Mouse (Mus musculus) erythroblast, embryonic 14.5 days (primary cell): ENCODE measurements around the gene Mns1. TPM values are rescaled to one million over a fixed set of nuclear protein-coding genes. Genes with fewer than 3 reads are reported as not detected.
A peak's percentile ranks its signal among the peaks of the same experiment; 100 is the strongest.

Experiments used
- H3K27me3 ChIP-seq: 2 replicates; pipeline ENCODE4 v1.6.1; 2012; ENCODE audit warnings: inconsistent platforms; ENCODE audit not compliant: control insufficient read depth
- H3K36me3 ChIP-seq: 2 replicates; pipeline ENCODE4 v1.6.1; 2012; ENCODE audit warnings: mild to moderate bottlenecking, inconsistent platforms; ENCODE audit not compliant: control insufficient read depth
- H3K4me1 ChIP-seq: 2 replicates; pipeline ENCODE4 v1.6.1; 2012; ENCODE audit warnings: inconsistent platforms; ENCODE audit not compliant: control insufficient read depth
- H3K4me3 ChIP-seq: replicated peaks from 2 replicates; pipeline ENCODE3; 2012; ENCODE audit warnings: moderate library complexity, mild to moderate bottlenecking, inconsistent platforms
- H3K9me3 ChIP-seq: 2 replicates; pipeline ENCODE4 v1.6.1; 2012; ENCODE audit warnings: low read length, inconsistent platforms, mixed read lengths; ENCODE audit not compliant: control insufficient read depth
- GATA1 ChIP-seq: IDR thresholded peaks from 2 replicates; pipeline ENCODE4 v1.6.1; 2012; ENCODE audit warnings: low read length, inconsistent platforms, mixed read lengths
- TAL1 ChIP-seq: IDR thresholded peaks from 3 replicates; pipeline ENCODE4 v1.6.1; 2012; ENCODE audit warnings: low read length, inconsistent platforms, mixed read lengths
- polyA plus RNA-seq: library from polyadenylated mRNA; stranded (reverse); fragments of >175 nt; gene quantifications from 2 replicates; pipeline ENCODE4 v1.2.3, GENCODE M21; 2012

The Mns1 gene
- polyA plus RNA-seq, 1 experiment, result 3.3 TPM

DNA sequence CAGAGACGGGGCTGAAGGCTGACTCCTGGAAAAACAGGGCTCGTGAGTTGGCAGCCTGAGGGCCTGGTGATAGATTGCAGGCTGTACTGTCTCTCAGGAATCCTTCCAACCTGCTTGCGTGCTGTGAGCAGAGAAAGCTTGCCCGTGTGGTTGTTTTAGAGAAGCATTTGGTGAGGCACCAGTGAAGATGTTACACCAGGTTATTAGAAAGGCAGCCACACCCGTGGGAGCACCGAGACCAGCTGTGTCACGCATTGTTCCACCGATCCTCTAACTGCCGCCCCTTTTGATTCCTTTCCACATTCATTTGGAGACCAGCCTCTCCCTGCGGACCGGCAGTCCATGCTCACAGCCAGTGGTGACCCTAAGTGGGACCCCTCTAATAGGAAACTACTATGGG lies 15.5 kb upstream of the Mns1 start:
- Histone ChIP-seq H3K9me3 (peaks cover 4% of the 10 kb centered on the region; the same call in 1 of the 2 replicates), H3K36me3 (no peaks in the 10 kb centered on the region), H3K4me1 (peaks cover 46% of the 10 kb centered on the region), H3K4me3 (no peak overlapping the region), H3K27me3 (0 out of 2 replicates have a peak, but pooled peaks cover 2% of the 10 kb centered on the region)
- TF ChIP-seq TAL1, result no peak
- no peak for TF ChIP-seq GATA1

DNA sequence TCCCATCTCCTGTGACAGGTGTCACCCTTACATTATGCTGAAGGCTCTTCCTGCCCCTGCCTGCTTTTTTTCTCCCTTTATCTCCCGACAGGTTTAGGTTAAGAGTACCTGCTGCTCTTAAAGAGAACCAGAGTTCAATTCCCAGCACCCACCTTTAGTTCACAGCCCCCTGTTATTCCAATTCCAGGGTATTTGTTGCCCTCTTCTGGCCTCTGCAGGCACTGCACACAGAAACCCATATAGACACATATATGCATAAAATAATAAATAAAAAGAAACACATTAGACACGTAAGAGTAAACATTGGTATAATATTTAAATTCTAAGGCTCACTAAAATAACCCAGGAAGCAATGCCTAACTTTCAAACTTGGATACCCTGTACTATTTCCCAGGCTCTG lies 15.1 kb upstream of the Mns1 start:
- peaks cover 4% of the 10 kb centered on the region; the same call in 1 of the 2 replicates for H3K9me3 ChIP-seq
- TF ChIP-seq GATA1, result no peak
- TF ChIP-seq TAL1, result no peak
- no peak overlapping the region for H3K4me3 ChIP-seq
- no peaks in the 10 kb centered on the region for H3K36me3 ChIP-seq
- peaks cover 45% of the 10 kb centered on the region for H3K4me1 ChIP-seq
- H3K27me3 ChIP-seq, result peaks cover 4% of the 10 kb centered on the region; the same call in 1 of the 2 replicates

DNA sequence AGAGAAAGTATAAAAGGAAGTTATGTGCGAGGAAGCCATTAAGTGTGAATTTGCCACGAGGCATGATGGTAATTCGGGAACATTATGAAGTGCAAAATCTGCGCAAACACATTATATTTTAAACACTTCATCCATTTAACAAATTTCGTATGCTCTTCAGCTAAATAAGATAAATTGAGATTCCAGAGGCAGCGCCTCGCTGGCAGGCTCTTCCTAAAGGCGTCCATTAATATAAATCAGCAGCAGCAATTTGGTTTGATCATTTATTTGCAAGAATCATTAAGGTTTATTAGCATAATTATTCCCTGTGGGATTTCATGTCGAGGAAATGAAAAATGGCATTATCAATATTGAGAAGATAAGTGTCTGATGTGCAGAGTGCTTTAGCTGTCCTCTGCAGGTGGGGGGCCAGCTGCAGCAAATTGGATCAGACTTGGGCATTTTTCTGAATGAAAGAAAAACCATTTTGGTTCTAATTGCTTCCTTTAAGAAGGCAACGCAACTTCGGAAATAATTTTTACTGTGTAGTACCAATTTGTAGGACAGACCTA lies 12.4 kb upstream of the Mns1 start:
- Histone ChIP-seq H3K27me3 (peaks cover 8% of the 10 kb centered on the region), H3K9me3 (peaks cover 4% of the 10 kb centered on the region; the same call in 1 of the 2 replicates), H3K4me1 (peaks cover 28% of the 10 kb centered on the region), H3K36me3 (no peaks in the 10 kb centered on the region), H3K4me3 (no peak overlapping the region)
- TF ChIP-seq TAL1 (no peak), GATA1 (no peak)

DNA sequence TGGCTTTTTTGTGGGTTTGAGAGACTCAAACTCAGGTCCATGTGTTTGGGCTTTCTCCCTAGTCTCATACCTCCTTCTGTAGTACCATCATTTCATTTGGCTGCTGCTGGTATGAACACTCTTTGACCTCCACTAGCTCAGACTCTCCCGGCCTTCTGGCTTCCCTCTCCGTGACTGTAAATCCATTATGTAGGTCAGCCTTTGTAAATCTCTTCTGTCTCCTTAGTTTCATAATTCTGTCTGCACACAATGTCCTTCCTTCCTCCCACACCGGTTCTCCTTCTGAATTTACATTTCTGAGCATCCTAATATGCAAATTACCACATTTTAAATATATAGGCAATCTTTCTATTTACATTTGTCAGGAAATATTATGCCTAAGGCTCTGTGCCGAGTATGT lies 9.9 kb upstream of the Mns1 start:
- H3K36me3 ChIP-seq, result no peaks in the 10 kb centered on the region
- H3K9me3 ChIP-seq, result no peaks in the 10 kb centered on the region
- TF ChIP-seq GATA1, result no peak
- no peak for TF ChIP-seq TAL1
- H3K4me3 ChIP-seq, result no peak overlapping the region
- H3K27me3 ChIP-seq, result peaks cover 8% of the 10 kb centered on the region
- peaks cover 6% of the 10 kb centered on the region for H3K4me1 ChIP-seq

DNA sequence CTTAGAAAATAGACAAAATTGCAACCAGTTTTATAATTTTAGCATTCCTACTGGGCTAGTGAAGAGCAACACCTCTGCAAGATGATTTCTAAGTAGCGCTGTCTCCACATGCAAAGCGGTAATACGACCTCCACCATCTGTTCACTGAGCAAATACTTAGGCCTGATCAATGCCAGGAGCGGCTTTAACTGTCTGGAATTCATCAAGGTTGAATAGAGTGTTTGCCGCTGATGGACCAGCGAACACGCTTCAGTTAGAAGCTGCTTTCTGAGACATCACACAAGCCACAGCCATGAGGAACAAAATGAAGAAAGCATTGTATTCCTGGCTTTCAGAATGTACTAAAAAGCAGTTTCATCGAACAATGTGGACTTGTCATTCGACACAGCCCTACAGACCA lies 2.9 kb upstream of the Mns1 start:
- peaks cover 38% of the 10 kb centered on the region for H3K4me1 ChIP-seq
- no peaks in the 10 kb centered on the region; the same call in 1 of the 2 replicates for H3K36me3 ChIP-seq
- H3K27me3 ChIP-seq, result no peaks in the 10 kb centered on the region
- no peaks in the 10 kb centered on the region for H3K9me3 ChIP-seq
- TF ChIP-seq GATA1, result no peak
- no peak for TF ChIP-seq TAL1
- H3K4me3 ChIP-seq, result peak overlapping the region; percentile 54

DNA sequence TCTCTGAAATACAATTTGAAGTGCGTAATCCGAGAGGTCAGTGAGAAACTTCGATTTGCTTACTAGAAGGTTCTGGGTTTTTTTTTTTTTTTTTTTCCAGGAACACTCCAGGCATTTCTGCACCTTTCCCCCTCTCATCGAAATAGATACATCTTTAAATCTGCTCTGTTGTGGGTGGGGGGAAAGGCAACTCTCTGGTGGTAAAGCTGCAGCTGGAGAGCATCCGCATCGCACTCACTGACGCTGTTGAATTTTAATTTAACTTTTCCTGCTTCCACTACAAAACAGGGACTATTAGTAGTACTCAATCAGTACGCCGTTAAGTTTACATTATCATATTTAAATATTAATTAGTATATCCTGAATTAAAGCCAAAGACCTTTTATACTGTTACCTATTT lies 938 bp downstream of the Mns1 start:
- Histone ChIP-seq H3K36me3 (peaks cover 31% of the 10 kb centered on the region), H3K9me3 (peaks cover 3% of the 10 kb centered on the region; the same call in 1 of the 2 replicates), H3K27me3 (no peaks in the 10 kb centered on the region), H3K4me3 (peak overlapping the region; percentile 83), H3K4me1 (peaks cover 76% of the 10 kb centered on the region)
- no peak for TF ChIP-seq TAL1
- no peak for TF ChIP-seq GATA1

DNA sequence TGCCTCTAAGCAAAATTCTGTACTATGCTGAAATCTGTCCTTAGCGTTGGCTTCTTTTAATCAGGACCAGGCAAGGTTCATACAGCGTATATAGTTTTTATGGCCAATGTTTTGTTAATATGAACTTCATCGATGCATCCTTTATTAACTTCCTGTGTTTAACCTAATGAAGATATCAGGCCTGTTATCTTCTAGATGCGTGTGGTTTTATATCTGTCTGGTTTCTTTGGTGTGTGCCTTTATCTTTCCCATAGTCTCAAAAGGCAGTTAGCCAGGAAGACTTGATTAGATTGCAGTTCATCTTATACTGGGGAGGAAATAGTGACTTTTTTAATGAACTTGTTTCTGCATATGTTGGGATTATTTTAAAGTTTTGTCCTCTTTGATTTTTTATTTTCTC lies 2.5 kb downstream of the Mns1 start:
- H3K27me3 ChIP-seq, result no peaks in the 10 kb centered on the region
- peaks cover 3% of the 10 kb centered on the region; the same call in 1 of the 2 replicates for H3K9me3 ChIP-seq
- H3K4me1 ChIP-seq, result peaks cover 72% of the 10 kb centered on the region
- H3K36me3 ChIP-seq, result peaks cover 46% of the 10 kb centered on the region
- peak overlapping the region; percentile 83 for H3K4me3 ChIP-seq
- TF ChIP-seq TAL1 (no peak), GATA1 (no peak)

DNA sequence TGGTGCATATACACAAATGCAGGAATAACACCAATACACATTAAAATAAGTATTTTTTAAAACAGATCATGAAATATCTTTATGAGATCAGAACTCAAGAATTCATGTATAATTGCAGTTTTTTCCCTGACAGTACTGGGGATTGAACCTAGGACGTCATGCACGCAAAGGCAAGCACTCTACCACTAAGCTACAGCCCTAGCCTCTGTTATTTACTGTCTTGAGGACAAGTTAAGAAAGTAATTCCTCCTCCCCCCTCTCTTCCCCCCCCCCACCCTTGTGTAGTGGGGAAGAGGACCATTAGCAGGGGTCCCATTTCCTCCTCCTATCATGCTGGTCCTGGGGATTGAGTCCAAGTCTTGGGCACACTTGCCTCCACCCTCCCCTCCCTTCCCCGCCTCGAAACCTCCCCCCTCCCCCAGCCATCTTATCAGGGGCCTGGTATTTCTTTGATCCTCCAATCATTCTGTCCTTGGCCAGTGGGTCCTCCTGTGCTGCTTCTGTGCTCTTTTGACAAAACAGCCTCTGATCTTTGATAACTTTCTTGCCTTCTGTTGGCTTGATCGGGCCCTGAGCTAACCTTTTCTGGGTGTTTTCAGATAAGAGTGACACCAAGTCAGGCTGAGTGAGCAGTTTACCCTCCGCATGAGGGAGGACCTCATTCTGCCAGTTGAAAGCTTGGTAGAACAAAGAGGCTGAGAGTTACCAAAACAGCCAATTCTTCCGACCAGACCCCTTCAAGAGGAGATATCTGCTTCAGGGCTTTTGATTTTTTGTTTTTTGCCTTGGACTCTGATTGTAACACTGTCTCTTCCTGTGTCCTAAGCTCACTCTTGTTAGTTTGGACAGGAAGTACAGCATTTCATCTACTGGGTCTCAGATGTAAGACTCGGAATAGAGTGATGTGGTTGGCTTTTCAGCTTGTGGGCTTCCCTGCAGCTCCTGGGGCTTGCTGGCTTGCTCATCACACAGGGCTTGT lies 3.4 kb downstream of the Mns1 start:
- TF ChIP-seq GATA1 (peak; percentile 48; the same call in 1 of the 2 replicates), TAL1 (no peak; the same call in 2 of the 3 replicates)
- peaks cover 55% of the 10 kb centered on the region for H3K36me3 ChIP-seq
- no peaks in the 10 kb centered on the region for H3K27me3 ChIP-seq
- H3K4me1 ChIP-seq, result peaks cover 67% of the 10 kb centered on the region
- peaks cover 3% of the 10 kb centered on the region; the same call in 1 of the 2 replicates for H3K9me3 ChIP-seq
- peak overlapping the region; percentile 83 for H3K4me3 ChIP-seq

DNA sequence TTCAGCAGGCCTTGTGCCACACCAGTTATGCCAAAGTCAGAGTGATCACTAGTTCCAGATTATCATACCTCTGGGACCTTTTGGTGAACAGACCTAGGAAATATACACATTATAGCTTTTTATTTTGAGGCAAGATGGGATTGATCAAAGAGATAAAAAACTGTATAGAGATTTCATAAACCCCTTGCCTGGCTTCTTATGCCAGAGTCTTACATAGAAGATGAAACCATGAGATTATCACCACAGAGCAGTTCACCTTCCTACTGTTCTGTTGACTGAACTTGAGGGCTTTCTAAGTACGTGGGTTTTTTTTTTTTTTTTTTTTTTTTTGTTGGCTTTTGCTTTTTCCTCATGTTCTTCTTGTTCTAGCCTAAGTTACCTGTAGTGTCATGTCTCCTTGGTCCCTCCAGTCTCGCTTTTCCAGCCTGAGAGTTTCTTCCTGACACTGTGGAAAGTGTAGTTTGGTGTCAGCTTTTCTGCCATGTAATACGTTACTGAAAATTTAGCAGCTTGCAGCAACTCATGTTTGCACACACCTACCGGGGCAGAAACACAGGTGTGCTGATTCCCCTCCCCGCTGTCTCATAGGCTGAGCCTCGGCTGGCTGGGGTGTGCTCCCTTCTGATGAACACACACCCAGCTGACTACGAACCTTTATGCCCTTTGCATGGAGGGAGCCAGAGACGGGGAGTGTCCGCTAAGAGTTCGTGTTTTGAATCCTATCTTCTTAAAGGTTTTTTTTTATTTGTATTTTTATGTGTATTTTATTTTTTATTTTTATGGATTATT lies 4.3 kb downstream of the Mns1 start:
- Histone ChIP-seq H3K9me3 (peaks cover 3% of the 10 kb centered on the region; the same call in 1 of the 2 replicates), H3K4me3 (peak overlapping the region; percentile 83), H3K36me3 (peaks cover 64% of the 10 kb centered on the region), H3K27me3 (no peaks in the 10 kb centered on the region), H3K4me1 (peaks cover 69% of the 10 kb centered on the region)
- TF ChIP-seq GATA1 (no peak), TAL1 (no peak)
